Mouse (Mus musculus): ENCODE results near the gene Ptgs1.
A peak's percentile ranks its signal among the peaks of the same experiment; 100 is the strongest.

Gene Ptgs1

GRCm38 (mm10) chr2:36214425-36214824 lies 15.8 kb upstream of the Ptgs1 start:
- no peak for DNase-seq (ENCODE audit: low spot score in 2 of 2)

GRCm38 (mm10) chr2:36215203-36215739 lies 15.0 kb upstream of the Ptgs1 start:
- no peak for DNase-seq (ENCODE audit: low spot score in 2 of 2)

- DNase-seq (ENCODE audit: low spot score in 2 of 2) = peak; percentile 6 to 27
These were observed 13.7 kb upstream of the Ptgs1 start for GRCm38 (mm10) chr2:36216546-36216945.

GRCm38 (mm10) chr2:36216953-36217573 lies 13.2 kb upstream of the Ptgs1 start:
- peak; percentile 17 to 31 for DNase-seq (ENCODE audit: low spot score in 2 of 2)

GRCm38 (mm10) chr2:36217692-36218233 lies 12.5 kb upstream of the Ptgs1 start:
- DNase-seq (ENCODE audit: low spot score in 2 of 2) = no peak

- no peak for DNase-seq (ENCODE audit: low spot score in 2 of 2)
These were observed 10.1 kb upstream of the Ptgs1 start for GRCm38 (mm10) chr2:36220106-36220505.

GRCm38 (mm10) chr2:36220891-36221290 lies 9.3 kb upstream of the Ptgs1 start:
- no peak for DNase-seq (ENCODE audit: low spot score in 2 of 2)

GRCm38 (mm10) chr2:36222168-36222848 lies 7.9 kb upstream of the Ptgs1 start:
- no peak for DNase-seq (ENCODE audit: low spot score in 2 of 2)

GRCm38 (mm10) chr2:36223436-36223835 lies 6.8 kb upstream of the Ptgs1 start:
- no peak for DNase-seq (ENCODE audit: low spot score in 2 of 2)

- DNase-seq (ENCODE audit: low spot score in 2 of 2) = no peak
These were observed 6.1 kb upstream of the Ptgs1 start for GRCm38 (mm10) chr2:36224153-36224552.

- DNase-seq (ENCODE audit: low spot score in 2 of 2) = no peak
These were observed 5.6 kb upstream of the Ptgs1 start for GRCm38 (mm10) chr2:36224599-36224998.

GRCm38 (mm10) chr2:36230967-36231366 lies 741 bp downstream of the Ptgs1 start:
- DNase-seq (ENCODE audit: low spot score in 2 of 2) = no peak

- no peak for DNase-seq (ENCODE audit: low spot score in 2 of 2)
These were observed 4.5 kb downstream of the Ptgs1 start for GRCm38 (mm10) chr2:36234526-36235368.

- DNase-seq (ENCODE audit: low spot score in 2 of 2) = no peak
These were observed 5.7 kb downstream of the Ptgs1 start for GRCm38 (mm10) chr2:36235917-36236316.

- DNase-seq (ENCODE audit: low spot score in 2 of 2) = no peak
These were observed 6.7 kb downstream of the Ptgs1 start for GRCm38 (mm10) chr2:36236889-36237288.

- no peak for DNase-seq (ENCODE audit: low spot score in 2 of 2)
These were observed 7.3 kb downstream of the Ptgs1 start for GRCm38 (mm10) chr2:36237557-36237956.

GRCm38 (mm10) chr2:36238467-36238866 lies 8.2 kb downstream of the Ptgs1 start:
- no peak for DNase-seq (ENCODE audit: low spot score in 2 of 2)

GRCm38 (mm10) chr2:36238951-36239350 lies 8.7 kb downstream of the Ptgs1 start:
- no peak for DNase-seq (ENCODE audit: low spot score in 2 of 2)

GRCm38 (mm10) chr2:36242514-36242913 lies 12.3 kb downstream of the Ptgs1 start:
- no peak for DNase-seq (ENCODE audit: low spot score in 2 of 2)

- no peak for DNase-seq (ENCODE audit: low spot score in 2 of 2)
These were observed 13.2 kb downstream of the Ptgs1 start for GRCm38 (mm10) chr2:36243296-36243891.

- DNase-seq (ENCODE audit: low spot score in 2 of 2) = no peak
These were observed 13.7 kb downstream of the Ptgs1 start for GRCm38 (mm10) chr2:36243892-36244309.

- peak in 1 of 2 experiments; percentile 8 for DNase-seq (ENCODE audit: low spot score in 2 of 2)
These were observed 14.5 kb downstream of the Ptgs1 start for GRCm38 (mm10) chr2:36244705-36245104.
